Mouse (Mus musculus) E14TG2a.4 (cell line): ENCODE measurements at regions not wholly inside any gene's neighbourhood (a gene's known extent, or its start where the extent isn't known, plus 50 kb on each side); places are given as distances from the start of the nearest gene placed in this dataset.

Experiments used
- CTCF ChIP-seq: conservative IDR thresholded peaks from 2 replicates; pipeline ENCODE4 v1.5.1; 2014; ENCODE audit warnings: low read length
- POU5F1 ChIP-seq: IDR thresholded peaks from 2 replicates; pipeline ENCODE4 v1.6.1; 2014; ENCODE audit warnings: low read length, borderline replicate concordance

DNA sequence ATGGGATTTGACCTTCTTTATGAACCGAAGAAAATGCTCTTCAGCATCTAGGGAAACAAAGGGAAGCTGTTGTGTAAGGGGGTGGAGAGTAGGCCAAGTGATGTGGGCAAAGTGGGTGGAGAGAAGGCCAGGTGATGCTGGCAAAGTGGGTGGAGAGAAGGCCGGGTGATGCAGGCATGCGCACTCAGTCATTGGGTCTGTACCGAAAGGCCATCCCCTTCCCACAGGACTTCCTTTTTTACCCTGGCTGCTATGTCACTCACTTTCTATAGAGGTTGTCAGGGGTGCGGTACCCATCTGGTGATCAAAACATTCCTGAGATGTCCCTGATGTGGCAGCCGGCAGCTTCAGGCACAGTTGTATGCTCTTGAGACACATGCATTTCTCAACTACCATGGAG, 131.2 kb upstream of the Prok2 start:
- TF ChIP-seq CTCF (no peak), POU5F1 (no peak)
